25 mouse cellular contexts compared by ENCODE assay signal in genomic region chr14:79358055-79358454, GRCm38 (mm10). TPM values are rescaled to one million over a fixed set of nuclear protein-coding genes. Genes with fewer than 3 reads are reported as not detected.
DNase-seq lines count a peak whose midpoint lies in the region; ATAC-seq and TF ChIP-seq lines count a peak whose summit lies in the region.
"Had no signal": no experiment of that assay in that cellular context is flagged by ENCODE, and none has a peak within 500 bp of the region (broad histone marks: within the 10 kb centered on the region; RNA-seq: fewer than 3 reads in every experiment).

No protein-coding gene starts in this region.

- ATAC-seq in intestine, embryonic 15.5 days: peak; percentile 73
- no peak for ATAC-seq in intestine, postnatal 0 days
- peak; percentile 91 for ATAC-seq in intestine, embryonic 16.5 days
- ATAC-seq in liver, embryonic 14.5 days (ENCODE audit: insufficient read depth): peak; percentile 78; the same call in 1 of the 2 replicates
- ATAC-seq in megakaryocyte progenitor cell, adult 5-6 weeks (replicated peaks; ENCODE audit: poor library complexity): peak; percentile 75
- no peak for ATAC-seq in forebrain, embryonic 15.5 days (replicated peaks)
- ATAC-seq: forebrain, embryonic 13.5 days; midbrain, embryonic 15.5 days had no signal

- peaks cover 13% of the 10 kb centered on the region; the same call in 1 of the 2 replicates for H3K36me3 ChIP-seq in intestine, embryonic 15.5 days
- H3K36me3 ChIP-seq in intestine, postnatal 0 days (ENCODE audit: control insufficient read depth, insufficient read depth): peaks cover 27% of the 10 kb centered on the region
- peaks cover 14% of the 10 kb centered on the region; the same call in 1 of the 2 replicates for H3K36me3 ChIP-seq in intestine, embryonic 16.5 days (ENCODE audit: control insufficient read depth, insufficient read depth, low read length)
- H3K36me3 ChIP-seq in liver, embryonic 14.5 days (replicated peaks; ENCODE audit: control insufficient read depth, insufficient read depth, low read depth): peaks cover 46% of the 10 kb centered on the region
- H3K36me3 ChIP-seq in forebrain, embryonic 15.5 days: peaks cover 31% of the 10 kb centered on the region
- H3K36me3 ChIP-seq: midbrain, embryonic 15.5 days had no signal

- no peak overlapping the region for H3K27ac ChIP-seq in intestine, embryonic 15.5 days
- no peak overlapping the region for H3K27ac ChIP-seq in intestine, postnatal 0 days (ENCODE audit: low read depth, low read length)
- no peak overlapping the region for H3K27ac ChIP-seq in intestine, embryonic 16.5 days (ENCODE audit: low read length)
- no peak overlapping the region for H3K27ac ChIP-seq in liver, embryonic 14.5 days
- H3K27ac ChIP-seq in forebrain, embryonic 15.5 days (replicated peaks): no peak overlapping the region
- H3K27ac ChIP-seq: forebrain, embryonic 13.5 days; heart, embryonic 13.5 days; hindbrain, embryonic 14.5 days; midbrain, embryonic 15.5 days; neural tube, embryonic 15.5 days had no signal

- peak; percentile 59 for TF ChIP-seq EP300 in liver, embryonic 14.5 days (IDR thresholded peaks at IDR 0.05; ENCODE audit: low read depth)

- no peak for TF ChIP-seq CTCF in intestine, postnatal 0 days (IDR thresholded peaks at IDR 0.05; ENCODE audit: low read depth)
- TF ChIP-seq CTCF in liver, embryonic 14.5 days (IDR thresholded peaks at IDR 0.05; ENCODE audit: low read depth): no peak

- no peak overlapping the region for H3K4me2 ChIP-seq in intestine, embryonic 15.5 days (replicated peaks)
- H3K4me2 ChIP-seq in intestine, postnatal 0 days (replicated peaks; ENCODE audit: low read depth): no peak overlapping the region
- no peak overlapping the region for H3K4me2 ChIP-seq in intestine, embryonic 16.5 days (ENCODE audit: low read depth, low read length)
- H3K4me2 ChIP-seq in liver, embryonic 14.5 days (ENCODE audit: low read depth): no peak overlapping the region
- no peak overlapping the region for H3K4me2 ChIP-seq in forebrain, embryonic 15.5 days (replicated peaks)
- H3K4me2 ChIP-seq: forebrain, embryonic 13.5 days; heart, embryonic 13.5 days; hindbrain, embryonic 14.5 days; midbrain, embryonic 15.5 days; neural tube, embryonic 15.5 days had no signal

- 68% methylated on average over 2 of the region's 2 CpGs for WGBS in intestine, embryonic 15.5 days
- WGBS in intestine, postnatal 0 days: 33% methylated on average over 2 of the region's 2 CpGs
- 64% methylated on average over 2 of the region's 2 CpGs for WGBS in intestine, embryonic 16.5 days
- WGBS in liver, embryonic 14.5 days (ENCODE audit: insufficient replicate concordance): 19% methylated on average over 2 of the region's 2 CpGs
- WGBS in forebrain, embryonic 15.5 days: 90% methylated on average over 2 of the region's 2 CpGs

- no peak overlapping the region for H3K9ac ChIP-seq in intestine, embryonic 15.5 days
- no peak overlapping the region for H3K9ac ChIP-seq in intestine, postnatal 0 days (ENCODE audit: low read depth, low read length)
- no peak overlapping the region for H3K9ac ChIP-seq in intestine, embryonic 16.5 days (ENCODE audit: low read depth, low read length)
- H3K9ac ChIP-seq in liver, embryonic 14.5 days (replicated peaks): no peak overlapping the region
- no peak overlapping the region for H3K9ac ChIP-seq in forebrain, embryonic 15.5 days (replicated peaks)
- H3K9ac ChIP-seq: forebrain, embryonic 13.5 days; heart, embryonic 13.5 days; hindbrain, embryonic 14.5 days; midbrain, embryonic 15.5 days; neural tube, embryonic 15.5 days had no signal

- no peaks in the 10 kb centered on the region for H3K27me3 ChIP-seq in intestine, embryonic 15.5 days (replicated peaks)
- H3K27me3 ChIP-seq in intestine, postnatal 0 days (replicated peaks; ENCODE audit: control insufficient read depth, insufficient read depth, low read length): no peaks in the 10 kb centered on the region
- H3K27me3 ChIP-seq in intestine, embryonic 16.5 days (replicated peaks; ENCODE audit: control insufficient read depth, insufficient read depth, low read length): no peaks in the 10 kb centered on the region
- H3K27me3 ChIP-seq in liver, embryonic 14.5 days (ENCODE audit: control insufficient read depth, insufficient read depth, low read length): no peaks in the 10 kb centered on the region
- no peaks in the 10 kb centered on the region for H3K27me3 ChIP-seq in forebrain, embryonic 15.5 days
- H3K27me3 ChIP-seq: forebrain, embryonic 13.5 days; heart, embryonic 13.5 days; midbrain, embryonic 15.5 days; neural tube, embryonic 15.5 days had no signal

- H3K4me1 ChIP-seq in intestine, embryonic 15.5 days (replicated peaks): no peaks in the 10 kb centered on the region
- H3K4me1 ChIP-seq in intestine, postnatal 0 days (replicated peaks; ENCODE audit: control insufficient read depth, insufficient read depth, low read length): 0 out of 2 replicates have a peak, but pooled peaks cover 2% of the 10 kb centered on the region
- H3K4me1 ChIP-seq in intestine, embryonic 16.5 days (ENCODE audit: control insufficient read depth, insufficient read depth, low read length): no peaks in the 10 kb centered on the region
- peaks cover 7 to 8% of the 10 kb centered on the region in 2 experiments for H3K4me1 ChIP-seq in liver, embryonic 14.5 days (replicated peaks; ENCODE audit: control insufficient read depth in 2 of 2, insufficient read depth in 2 of 2, low read length in 1 of 2)
- H3K4me1 ChIP-seq in forebrain, embryonic 15.5 days: no peaks in the 10 kb centered on the region
- H3K4me1 ChIP-seq: forebrain, embryonic 13.5 days; midbrain, embryonic 15.5 days; neural tube, embryonic 15.5 days had no signal

- peak; percentile 9 to 29 (median 20) for DNase-seq in liver, embryonic 14.5 days (ENCODE audit: low read depth in 3 of 3, low spot score in 3 of 3)
- no peak for DNase-seq in adrenal gland, postnatal 36 days
- DNase-seq in cerebellum, postnatal 36 days: no peak
- DNase-seq: cerebellum, adult 2 months; cerebellum, postnatal 14 days; gastrocnemius, postnatal 25 days; heart, adult 18-20 months; heart, postnatal 10 days; kidney, adult 2 months; kidney, postnatal 36 days; layer of hippocampus, postnatal 36 days; lung, postnatal 36 days; right cerebral cortex, postnatal 25 days; thymus, adult 18-20 months; thymus, postnatal 25 days had no signal

- H3K9me3 ChIP-seq in intestine, embryonic 15.5 days: no peaks in the 10 kb centered on the region
- H3K9me3 ChIP-seq in intestine, postnatal 0 days (ENCODE audit: control insufficient read depth): no peaks in the 10 kb centered on the region
- H3K9me3 ChIP-seq in intestine, embryonic 16.5 days (ENCODE audit: control insufficient read depth, low read length): no peaks in the 10 kb centered on the region
- no peaks in the 10 kb centered on the region for H3K9me3 ChIP-seq in liver, embryonic 14.5 days (ENCODE audit: control insufficient read depth, low read length)
- no peaks in the 10 kb centered on the region for H3K9me3 ChIP-seq in forebrain, embryonic 15.5 days
- H3K9me3 ChIP-seq: forebrain, embryonic 13.5 days; heart, embryonic 13.5 days; midbrain, embryonic 15.5 days; neural tube, embryonic 15.5 days had no signal

- no peak overlapping the region for H3K4me3 ChIP-seq in intestine, embryonic 15.5 days (replicated peaks)
- no peak overlapping the region for H3K4me3 ChIP-seq in intestine, postnatal 0 days (ENCODE audit: low read depth, low read length)
- no peak overlapping the region for H3K4me3 ChIP-seq in intestine, embryonic 16.5 days (ENCODE audit: low read length)
- H3K4me3 ChIP-seq in liver, embryonic 14.5 days (ENCODE audit: insufficient read depth in 1 of 2, low read depth in 2 of 2, low read length in 2 of 2): no peak overlapping the region
- H3K4me3 ChIP-seq in forebrain, embryonic 15.5 days: no peak overlapping the region
- H3K4me3 ChIP-seq: forebrain, embryonic 13.5 days; heart, embryonic 13.5 days; midbrain, embryonic 15.5 days; neural tube, embryonic 15.5 days had no signal

RNA-seq across cellular contexts. Expression of gene Naa16, which starts 32.5 kb away (rescaled TPM):
- 38.7 and 38.9 TPM in 2 replicates for polyA plus RNA-seq in intestine, embryonic 15.5 days (2015; fragmentation: Nextera tagmentation; extraction: Ambion mirVana)
- polyA plus RNA-seq in intestine, postnatal 0 days (2015; fragmentation: Nextera tagmentation; extraction: Ambion mirVana): 16.7 and 16.8 TPM in 2 replicates
- polyA plus RNA-seq in intestine, embryonic 16.5 days (2015; fragmentation: Nextera tagmentation; extraction: Ambion mirVana): 29.6 and 33.0 TPM in 2 replicates
- 4.6 and 9.1 TPM in 2 replicates for polyA plus RNA-seq in liver, embryonic 14.5 days (2012; rRNA removed)
- polyA plus RNA-seq in liver, embryonic 14.5 days (2014; fragmentation: Nextera tagmentation; extraction: Ambion mirVana): 24.2 and 26.7 TPM in 2 replicates
- 65.7 and 71.2 TPM in 2 replicates for total RNA-seq in megakaryocyte progenitor cell, adult 5-6 weeks (2015)
- total RNA-seq in megakaryocyte progenitor cell, adult 5-6 weeks (2017): 30.7 and 49.9 TPM in 2 replicates
- total RNA-seq in adrenal gland, postnatal 36 days (2021): 10 to 100 TPM; 22.8 to 25.5 TPM
- polyA plus RNA-seq in forebrain, embryonic 15.5 days (2015; fragmentation: Nextera tagmentation; extraction: Ambion mirVana): 30.2 and 31.5 TPM in 2 replicates

RNA-seq across cellular contexts. Expression of gene Mtrf1, which starts 39.5 kb away (rescaled TPM):
- 9.1 and 10.6 TPM in 2 replicates for polyA plus RNA-seq in intestine, embryonic 15.5 days (2015; fragmentation: Nextera tagmentation; extraction: Ambion mirVana)
- polyA plus RNA-seq in intestine, postnatal 0 days (2015; fragmentation: Nextera tagmentation; extraction: Ambion mirVana): 4.9 and 5.1 TPM in 2 replicates
- 9.8 and 11.5 TPM in 2 replicates for polyA plus RNA-seq in intestine, embryonic 16.5 days (2015; fragmentation: Nextera tagmentation; extraction: Ambion mirVana)
- polyA plus RNA-seq in liver, embryonic 14.5 days (2012; rRNA removed): 1.2 and 2.7 TPM in 2 replicates
- polyA plus RNA-seq in liver, embryonic 14.5 days (2014; fragmentation: Nextera tagmentation; extraction: Ambion mirVana): 4.1 and 5.0 TPM in 2 replicates
- total RNA-seq in megakaryocyte progenitor cell, adult 5-6 weeks (2015): 15.4 and 19.5 TPM in 2 replicates
- total RNA-seq in megakaryocyte progenitor cell, adult 5-6 weeks (2017): 23.7 and 24.7 TPM in 2 replicates
- total RNA-seq in adrenal gland, postnatal 36 days (2021): 1 to 10 TPM; 3.9 to 8.8 TPM
- 10.2 and 11.3 TPM in 2 replicates for polyA plus RNA-seq in forebrain, embryonic 15.5 days (2015; fragmentation: Nextera tagmentation; extraction: Ambion mirVana)

RNA-seq across cellular contexts. Expression of gene Rgcc, which starts 56.6 kb away (rescaled TPM):
- polyA plus RNA-seq in intestine, embryonic 15.5 days (2015; fragmentation: Nextera tagmentation; extraction: Ambion mirVana): 44.4 and 45.9 TPM in 2 replicates
- polyA plus RNA-seq in intestine, postnatal 0 days (2015; fragmentation: Nextera tagmentation; extraction: Ambion mirVana): 42.5 and 54.8 TPM in 2 replicates
- 39.4 and 46.2 TPM in 2 replicates for polyA plus RNA-seq in intestine, embryonic 16.5 days (2015; fragmentation: Nextera tagmentation; extraction: Ambion mirVana)
- polyA plus RNA-seq in liver, embryonic 14.5 days (2012; rRNA removed): 226 and 293 TPM in 2 replicates
- polyA plus RNA-seq in liver, embryonic 14.5 days (2014; fragmentation: Nextera tagmentation; extraction: Ambion mirVana): 357 and 375 TPM in 2 replicates
- 183 and 199 TPM in 2 replicates for total RNA-seq in megakaryocyte progenitor cell, adult 5-6 weeks (2015)
- total RNA-seq in megakaryocyte progenitor cell, adult 5-6 weeks (2017): 212 and 243 TPM in 2 replicates
- 100 to 1,000 TPM; 122 to 238 TPM for total RNA-seq in adrenal gland, postnatal 36 days (2021)
- polyA plus RNA-seq in forebrain, embryonic 15.5 days (2015; fragmentation: Nextera tagmentation; extraction: Ambion mirVana): 67.3 and 68.3 TPM in 2 replicates

Comparison
In these comparisons a context has a peak if more than half of its experiments do, and no peak if none do; other contexts are left out.
1. ATAC-seq: peak in intestine, embryonic 15.5 days (single experiment), intestine, embryonic 16.5 days (single experiment), liver, embryonic 14.5 days (single experiment) and megakaryocyte progenitor cell, adult 5-6 weeks (single experiment); none in intestine, postnatal 0 days (single experiment) and forebrain, embryonic 15.5 days (single experiment).
2. DNase-seq: peak in liver, embryonic 14.5 days (3 of 3); none in adrenal gland, postnatal 36 days (0 of 2) and cerebellum, postnatal 36 days (0 of 2).